Mouse (Mus musculus) midbrain, embryonic 16.5 days (tissue): ENCODE data around the gene Acss2. TPM values are rescaled to one million over a fixed set of nuclear protein-coding genes. Genes with fewer than 3 reads are reported as not detected.

Experiments used
- ATAC-seq: fragments of 200-750 bp; cut with Nextera tagmentation; 2 replicates; pipeline ENCODE4 v1.8.0; 2017; ENCODE audit warnings: moderate TSS enrichment
- H3K27ac ChIP-seq: fragments of 300-500 bp; sonication (generic); 2 replicates; pipeline ENCODE4 v1.5.1; 2014; ENCODE audit warnings: mild to moderate bottlenecking, low read length, mixed read lengths
- H3K27me3 ChIP-seq: fragments of 300-500 bp; sonication (generic); 2 replicates; pipeline ENCODE4 v1.6.1; 2014; ENCODE audit warnings: low read depth, low read length, mixed read lengths; ENCODE audit not compliant: control insufficient read depth, insufficient read depth
- H3K36me3 ChIP-seq: fragments of 300-500 bp; sonication (generic); 2 replicates; pipeline ENCODE4 v1.6.1; 2014; ENCODE audit warnings: mild to moderate bottlenecking, low read length, moderate library complexity, mixed read lengths; ENCODE audit not compliant: control insufficient read depth, insufficient read depth
- H3K4me1 ChIP-seq: fragments of 300-500 bp; sonication (generic); 2 replicates; pipeline ENCODE4 v1.6.1; 2014; ENCODE audit warnings: mild to moderate bottlenecking, low read length, mixed read lengths; ENCODE audit not compliant: control insufficient read depth, insufficient read depth
- H3K4me2 ChIP-seq: fragments of 300-500 bp; sonication (generic); 2 replicates; pipeline ENCODE4 v1.6.1; 2014; ENCODE audit warnings: mild to moderate bottlenecking, low read length, mixed read lengths
- H3K4me3 ChIP-seq: fragments of 300-500 bp; sonication (generic); 2 replicates; pipeline ENCODE4 v1.5.1; 2014; ENCODE audit warnings: low read depth, mild to moderate bottlenecking, low read length, moderate library complexity, mixed read lengths
- H3K9ac ChIP-seq: fragments of 300-500 bp; sonication (generic); 2 replicates; pipeline ENCODE4 v1.6.1; 2014; ENCODE audit warnings: low read depth, low read length, mixed read lengths
- H3K9me3 ChIP-seq: fragments of 300-500 bp; sonication (generic); replicated peaks from 2 replicates; pipeline ENCODE4 v1.6.1; 2014; ENCODE audit warnings: mild to moderate bottlenecking, low read length, mixed read lengths; ENCODE audit not compliant: control insufficient read depth, poor library complexity, severe bottlenecking
- WGBS: fragments of 180-500 bp; shearing (Covaris S2); extraction: QIAGEN DNeasy Blood & Tissue Kit; methylation state at CpG from one replicate; pipeline ENCODE4 v1.1.7; 2014; 5-methylcytosine and 5-hydroxymethylcytosine counted together
- polyA plus RNA-seq: library from polyadenylated mRNA; unstranded; fragments of >200 nt; fragmentation: Nextera tagmentation; extraction: Ambion mirVana; gene quantifications from 2 replicates; pipeline ENCODE4 v1.2.1, GENCODE M21; 2015

Acss2 gene
- polyA plus RNA-seq, 1 experiment from 2014 or later = 23.9 TPM

DNA sequence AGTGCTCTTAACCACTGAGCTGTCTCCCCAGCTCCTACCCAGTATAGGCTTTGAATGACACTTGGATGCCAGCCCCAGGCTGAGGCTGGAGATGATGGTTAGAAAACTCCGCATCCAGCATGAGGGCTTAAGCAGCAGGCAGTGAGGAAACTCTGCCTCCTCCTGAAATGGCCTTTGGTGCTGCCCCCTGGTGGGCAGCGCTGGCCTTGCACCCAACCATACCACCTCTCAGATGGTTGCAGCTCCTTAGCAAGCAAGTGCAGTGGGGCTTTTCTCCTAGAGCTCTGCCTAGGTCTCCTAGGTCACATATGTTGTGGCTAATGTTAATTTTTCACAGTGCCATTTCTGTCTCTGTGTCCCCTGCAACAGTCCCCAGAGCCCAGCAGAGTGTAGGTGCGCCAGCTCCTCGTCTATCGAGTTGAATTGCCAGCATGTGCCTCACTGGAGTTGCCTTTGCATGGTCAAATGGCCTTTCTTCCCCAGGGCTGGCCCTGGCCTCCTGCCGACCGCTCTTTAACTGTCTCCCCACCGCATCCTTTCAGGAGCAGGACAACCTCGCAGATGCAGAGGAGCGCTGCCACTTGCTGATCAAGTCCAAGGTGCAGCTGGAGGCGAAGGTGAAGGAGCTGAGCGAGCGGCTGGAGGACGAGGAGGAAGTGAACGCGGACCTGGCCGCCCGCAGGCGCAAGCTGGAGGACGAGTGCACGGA lies 109.4 kb downstream of the Acss2 start:
- no peaks in the 10 kb centered on the region for H3K9me3 ChIP-seq
- peaks cover 10% of the 10 kb centered on the region for H3K4me1 ChIP-seq
- peaks cover 22% of the 10 kb centered on the region for H3K27me3 ChIP-seq
- no peak overlapping the region for H3K27ac ChIP-seq
- no peaks in the 10 kb centered on the region for H3K36me3 ChIP-seq
- 0 out of 2 replicates have a peak overlapping the region, but pooled peaks have one; percentile 3 for H3K9ac ChIP-seq
- no peak for ATAC-seq
- H3K4me2 ChIP-seq = no peak overlapping the region
- no peak overlapping the region for H3K4me3 ChIP-seq
- 49% methylated on average over 21 of the region's 21 CpGs for WGBS

DNA sequence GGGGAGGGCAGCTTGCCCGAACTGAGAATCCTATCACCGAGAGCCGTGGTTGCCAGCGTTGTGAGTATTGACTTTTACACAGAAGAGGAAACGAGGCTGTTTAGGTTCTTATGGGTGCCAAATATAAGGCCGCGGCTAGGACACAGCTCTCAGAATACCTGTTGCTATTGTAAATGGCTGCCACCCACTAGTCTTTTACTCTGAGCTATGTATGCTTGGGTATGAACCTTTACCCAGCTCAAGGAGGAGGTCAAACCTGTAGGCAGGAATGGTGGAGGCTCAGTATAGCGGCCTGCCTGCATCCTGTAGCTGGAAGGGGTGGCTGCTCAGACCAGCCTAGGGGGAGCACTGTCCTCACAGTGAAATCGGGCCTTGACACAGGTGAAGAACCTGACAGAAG lies 110.4 kb downstream of the Acss2 start:
- Histone ChIP-seq H3K4me3 (no peak overlapping the region), H3K4me2 (no peak overlapping the region), H3K27me3 (peaks cover 31% of the 10 kb centered on the region), H3K4me1 (peaks cover 10% of the 10 kb centered on the region), H3K9me3 (no peaks in the 10 kb centered on the region), H3K27ac (no peak overlapping the region), H3K36me3 (peaks cover 2% of the 10 kb centered on the region; the same call in 1 of the 2 replicates), H3K9ac (no peak overlapping the region)
- WGBS = 83% methylated on average over 9 of the region's 9 CpGs
- ATAC-seq = no peak

DNA sequence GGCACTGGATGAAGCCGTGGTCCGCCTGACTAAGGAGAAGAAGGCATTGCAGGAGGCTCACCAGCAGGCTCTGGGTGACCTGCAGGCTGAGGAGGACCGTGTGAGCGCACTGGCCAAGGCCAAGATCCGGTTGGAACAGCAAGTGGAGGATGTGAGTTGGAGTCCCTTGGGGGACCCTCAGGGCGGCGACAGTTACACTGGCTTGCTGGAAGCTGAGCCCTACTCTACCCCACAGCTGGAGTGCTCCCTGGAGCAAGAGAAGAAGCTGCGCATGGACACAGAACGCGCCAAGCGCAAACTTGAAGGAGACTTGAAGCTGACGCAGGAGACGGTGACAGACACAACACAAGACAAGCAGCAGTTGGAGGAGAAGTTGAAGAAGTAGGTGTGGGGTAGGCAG lies 110.8 kb downstream of the Acss2 start:
- Histone ChIP-seq H3K27me3 (peaks cover 35% of the 10 kb centered on the region), H3K9ac (peak overlapping the region; percentile 68; the same call in 1 of the 2 replicates), H3K4me3 (no peak overlapping the region), H3K36me3 (peaks cover 5% of the 10 kb centered on the region; the same call in 1 of the 2 replicates), H3K27ac (no peak overlapping the region), H3K4me2 (no peak overlapping the region), H3K4me1 (peaks cover 10% of the 10 kb centered on the region), H3K9me3 (no peaks in the 10 kb centered on the region)
- WGBS = 74% methylated on average over 13 of the region's 13 CpGs
- ATAC-seq = no peak

DNA sequence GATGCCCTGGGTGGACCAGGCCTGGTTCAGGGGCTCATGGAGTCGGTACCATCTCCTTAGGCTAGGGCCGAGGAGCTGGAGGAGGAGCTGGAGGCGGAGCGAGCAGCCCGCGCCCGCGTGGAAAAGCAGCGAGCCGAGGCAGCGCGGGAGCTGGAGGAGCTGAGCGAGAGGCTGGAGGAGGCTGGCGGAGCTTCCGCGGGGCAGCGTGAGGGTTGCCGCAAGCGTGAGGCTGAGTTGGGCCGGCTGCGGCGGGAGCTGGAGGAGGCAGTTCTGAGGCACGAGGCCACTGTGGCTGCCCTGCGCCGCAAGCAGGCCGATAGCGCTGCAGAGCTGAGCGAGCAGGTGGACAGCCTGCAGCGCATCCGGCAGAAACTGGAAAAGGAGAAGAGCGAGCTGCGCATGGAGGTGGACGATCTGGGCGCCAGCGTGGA lies 111.5 kb downstream of the Acss2 start:
- Histone ChIP-seq H3K9ac (peak overlapping the region; percentile 68), H3K27ac (peak overlapping the region; percentile 29; the same call in 1 of the 2 replicates), H3K9me3 (no peaks in the 10 kb centered on the region), H3K27me3 (peaks cover 36% of the 10 kb centered on the region), H3K36me3 (peaks cover 9% of the 10 kb centered on the region; the same call in 1 of the 2 replicates), H3K4me3 (peak overlapping the region; percentile 41), H3K4me1 (peaks cover 10% of the 10 kb centered on the region), H3K4me2 (peak overlapping the region; percentile 78)
- WGBS = 2% methylated on average over 31 of the region's 35 CpGs
- peak; percentile 44; the same call in 1 of the 2 replicates for ATAC-seq

DNA sequence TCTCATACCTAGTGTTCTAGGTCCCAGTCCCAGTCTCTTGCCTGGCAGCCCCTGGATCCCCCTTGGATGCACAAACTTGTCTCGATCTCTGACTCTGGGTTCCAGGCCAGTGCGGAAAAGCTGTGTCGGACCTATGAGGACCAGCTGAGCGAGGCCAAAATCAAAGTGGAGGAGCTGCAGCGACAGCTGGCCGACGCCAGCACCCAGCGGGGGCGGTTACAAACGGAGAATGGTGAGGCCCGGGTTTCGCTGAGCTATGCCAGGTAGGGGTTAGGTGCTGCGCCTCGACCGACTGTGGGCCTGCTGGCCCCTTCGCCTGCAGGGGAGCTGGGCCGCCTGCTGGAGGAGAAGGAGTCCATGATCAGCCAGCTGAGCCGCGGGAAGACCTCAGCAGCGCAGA lies 112.4 kb downstream of the Acss2 start:
- Histone ChIP-seq H3K36me3 (peaks cover 18% of the 10 kb centered on the region), H3K4me2 (no peak overlapping the region), H3K4me1 (peaks cover 10% of the 10 kb centered on the region), H3K9me3 (no peaks in the 10 kb centered on the region), H3K4me3 (no peak overlapping the region), H3K27ac (no peak overlapping the region), H3K27me3 (peaks cover 36% of the 10 kb centered on the region), H3K9ac (no peak overlapping the region)
- ATAC-seq = no peak
- WGBS = 34% methylated on average over 20 of the region's 20 CpGs

DNA sequence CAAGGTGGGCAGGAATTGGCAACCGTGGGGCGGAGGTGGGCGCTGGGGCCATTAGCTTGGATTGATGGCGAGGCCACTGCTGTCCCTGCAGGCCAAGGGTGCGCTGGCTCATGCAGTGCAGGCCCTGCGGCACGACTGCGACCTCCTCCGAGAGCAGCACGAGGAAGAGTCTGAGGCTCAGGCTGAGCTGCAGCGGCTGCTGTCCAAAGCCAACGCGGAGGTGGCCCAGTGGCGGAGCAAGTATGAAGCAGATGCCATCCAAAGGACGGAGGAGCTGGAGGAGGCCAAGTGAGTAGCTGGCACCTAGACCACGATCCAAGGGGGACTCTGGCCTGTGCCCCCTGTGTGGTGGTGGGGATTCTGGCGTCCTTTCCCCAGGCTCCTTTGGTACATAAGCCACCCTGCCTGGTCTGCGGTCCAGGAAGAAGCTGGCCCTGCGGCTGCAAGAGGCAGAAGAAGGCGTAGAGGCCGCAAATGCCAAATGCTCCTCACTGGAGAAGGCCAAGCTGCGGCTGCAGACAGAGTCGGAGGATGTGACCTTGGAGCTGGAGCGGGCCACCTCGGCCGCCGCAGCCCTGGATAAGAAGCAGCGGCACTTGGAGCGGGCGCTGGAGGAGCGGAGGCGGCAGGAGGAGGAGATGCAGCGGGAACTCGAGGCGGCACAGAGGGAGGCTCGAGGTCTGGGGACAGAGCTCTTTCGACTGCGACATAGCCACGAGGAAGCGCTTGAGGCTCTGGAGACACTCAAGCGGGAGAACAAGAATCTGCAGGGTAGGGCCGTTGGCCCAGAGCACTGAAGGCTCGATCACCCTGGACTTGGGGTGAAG lies 113.1 kb downstream of the Acss2 start:
- H3K4me3 ChIP-seq = no peak overlapping the region
- H3K27me3 ChIP-seq = peaks cover 36% of the 10 kb centered on the region
- H3K4me2 ChIP-seq = no peak overlapping the region
- peaks cover 24% of the 10 kb centered on the region for H3K36me3 ChIP-seq
- H3K27ac ChIP-seq = no peak overlapping the region
- no peaks in the 10 kb centered on the region for H3K9me3 ChIP-seq
- no peak for ATAC-seq
- H3K4me1 ChIP-seq = peaks cover 10% of the 10 kb centered on the region
- 22% methylated on average over 43 of the region's 43 CpGs for WGBS
- H3K9ac ChIP-seq = peak overlapping the region; percentile 18; the same call in 1 of the 2 replicates

DNA sequence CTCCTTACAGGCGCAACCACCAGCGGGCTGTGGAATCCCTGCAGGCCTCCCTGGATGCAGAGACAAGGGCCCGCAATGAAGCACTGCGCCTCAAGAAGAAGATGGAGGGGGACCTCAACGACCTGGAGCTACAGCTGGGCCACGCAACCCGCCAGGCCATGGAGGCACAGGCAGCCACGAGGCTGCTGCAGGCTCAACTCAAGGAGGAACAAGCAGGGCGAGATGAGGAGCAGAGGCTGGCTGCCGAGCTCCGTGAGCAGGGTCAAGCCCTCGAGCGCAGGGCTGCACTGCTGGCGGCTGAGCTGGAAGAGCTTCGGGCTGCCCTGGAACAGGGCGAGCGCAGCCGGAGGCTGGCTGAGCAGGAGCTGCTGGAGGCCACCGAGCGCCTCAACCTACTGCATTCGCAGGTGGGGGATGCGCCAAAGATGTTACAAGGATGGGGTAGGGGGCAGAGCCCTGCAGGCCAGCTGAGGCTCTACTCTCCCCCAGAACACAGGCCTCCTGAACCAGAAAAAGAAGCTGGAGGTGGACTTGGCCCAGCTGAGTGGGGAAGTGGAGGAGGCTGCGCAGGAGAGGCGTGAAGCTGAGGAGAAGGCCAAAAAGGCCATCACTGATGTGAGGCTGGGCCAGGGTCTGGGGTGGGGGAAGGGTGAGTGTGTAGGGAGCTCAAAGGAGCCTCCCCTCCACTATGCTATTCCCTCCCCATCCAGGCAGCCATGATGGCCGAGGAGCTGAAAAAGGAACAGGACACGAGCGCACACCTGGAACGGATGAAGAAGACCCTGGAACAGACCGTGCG lies 114.6 kb downstream of the Acss2 start:
- no peak for ATAC-seq
- Histone ChIP-seq H3K4me3 (no peak overlapping the region), H3K36me3 (peaks cover 29% of the 10 kb centered on the region), H3K4me2 (no peak overlapping the region), H3K9me3 (no peaks in the 10 kb centered on the region), H3K27ac (no peak overlapping the region), H3K4me1 (peaks cover 10% of the 10 kb centered on the region), H3K27me3 (peaks cover 36% of the 10 kb centered on the region), H3K9ac (no peak overlapping the region)
- WGBS = 74% methylated on average over 30 of the region's 30 CpGs

DNA sequence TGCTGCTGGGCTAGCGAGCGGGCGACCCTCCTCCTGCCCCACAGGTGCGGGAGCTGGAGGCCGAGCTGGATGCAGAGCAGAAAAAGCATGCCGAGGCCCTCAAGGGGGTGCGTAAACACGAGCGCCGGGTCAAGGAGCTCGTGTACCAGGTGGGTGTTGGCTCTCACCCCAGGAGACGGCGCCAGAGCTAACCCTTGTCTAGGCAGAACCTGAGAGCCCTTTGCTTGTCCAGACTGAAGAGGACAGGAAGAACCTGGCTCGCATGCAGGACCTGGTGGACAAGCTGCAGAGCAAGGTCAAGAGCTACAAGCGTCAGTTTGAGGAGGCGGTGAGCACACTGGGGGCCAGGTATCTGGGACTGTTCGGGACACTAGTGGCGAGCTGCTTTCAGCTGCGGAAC lies 115.4 kb downstream of the Acss2 start:
- Histone ChIP-seq H3K4me3 (no peak overlapping the region), H3K9me3 (no peaks in the 10 kb centered on the region), H3K9ac (no peak overlapping the region), H3K27ac (no peak overlapping the region), H3K36me3 (peaks cover 31% of the 10 kb centered on the region), H3K4me2 (no peak overlapping the region), H3K4me1 (peaks cover 10% of the 10 kb centered on the region), H3K27me3 (peaks cover 33% of the 10 kb centered on the region)
- no peak for ATAC-seq
- WGBS = 67% methylated on average over 19 of the region's 19 CpGs
